Mouse (Mus musculus): ENCODE measurements around the gene Fastk. TPM values are rescaled to one million over a fixed set of nuclear protein-coding genes. Genes with fewer than 3 reads are reported as not detected.
A peak's percentile ranks its signal among the peaks of the same experiment; 100 is the strongest.

Fastk gene
- 63.3 and 91.1 TPM in 2 replicates for polyA plus RNA-seq (2011; ENCODE audit: insufficient read length, low read depth, missing spikeins)

DNA sequence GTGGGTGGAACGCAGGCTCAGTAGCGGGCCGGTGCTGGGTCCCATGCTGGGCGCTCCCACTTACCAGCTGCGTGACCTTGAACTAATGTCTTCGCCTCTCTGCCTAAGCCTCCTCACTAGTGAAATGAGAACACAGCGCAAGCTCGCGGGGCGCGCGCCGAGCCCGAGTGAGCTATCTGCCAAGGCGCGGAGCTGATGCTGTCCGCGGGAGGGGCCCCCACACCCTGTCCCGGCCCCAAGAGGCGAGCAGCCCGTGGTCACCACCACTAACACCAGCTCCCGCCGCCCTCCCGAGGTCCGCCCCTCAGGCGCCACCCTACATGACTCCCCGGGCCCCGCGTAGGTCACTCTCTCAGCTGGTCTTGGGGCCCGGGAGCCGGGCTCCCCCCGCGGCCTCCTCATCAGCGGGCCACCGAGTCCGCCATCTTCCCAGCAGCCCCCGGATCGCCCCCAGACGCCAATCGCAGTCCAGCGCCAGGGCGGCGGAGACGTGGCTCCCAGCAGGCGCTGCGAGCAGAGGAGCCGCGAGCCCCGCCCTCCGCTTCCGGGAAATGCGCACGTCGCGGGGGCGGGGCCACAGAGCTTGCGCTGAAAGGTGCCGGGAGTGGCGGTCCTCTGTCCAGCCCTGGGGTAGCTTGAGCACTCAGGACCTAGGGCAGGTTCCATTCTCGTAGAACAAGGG, at the start of gene Fastk:
Gene Fastk (minus strand): TSS at position 542 of the 682 bp plus-strand sequence.
- Histone ChIP-seq H3K27ac (ENCODE audit: insufficient read depth, low read length) (peak within 1 kb of the TSS; percentile 55), H3K4me3 (ENCODE audit: insufficient read depth, low read length) (peak within 1 kb of the TSS; percentile 75), H3K4me1 (ENCODE audit: control insufficient read depth, insufficient read depth, low read length) (peaks cover 4% of the 10 kb centered on the region; the same call in 1 of the 2 replicates)
- TF ChIP-seq POLR2A (IDR thresholded peaks at IDR 0.05; ENCODE audit: low read depth, low read length) (no peak; the same call in none of the 2 replicates), CTCF (IDR thresholded peaks at IDR 0.05; ENCODE audit: borderline replicate concordance, insufficient read depth, low read length) (no peak)

DNA sequence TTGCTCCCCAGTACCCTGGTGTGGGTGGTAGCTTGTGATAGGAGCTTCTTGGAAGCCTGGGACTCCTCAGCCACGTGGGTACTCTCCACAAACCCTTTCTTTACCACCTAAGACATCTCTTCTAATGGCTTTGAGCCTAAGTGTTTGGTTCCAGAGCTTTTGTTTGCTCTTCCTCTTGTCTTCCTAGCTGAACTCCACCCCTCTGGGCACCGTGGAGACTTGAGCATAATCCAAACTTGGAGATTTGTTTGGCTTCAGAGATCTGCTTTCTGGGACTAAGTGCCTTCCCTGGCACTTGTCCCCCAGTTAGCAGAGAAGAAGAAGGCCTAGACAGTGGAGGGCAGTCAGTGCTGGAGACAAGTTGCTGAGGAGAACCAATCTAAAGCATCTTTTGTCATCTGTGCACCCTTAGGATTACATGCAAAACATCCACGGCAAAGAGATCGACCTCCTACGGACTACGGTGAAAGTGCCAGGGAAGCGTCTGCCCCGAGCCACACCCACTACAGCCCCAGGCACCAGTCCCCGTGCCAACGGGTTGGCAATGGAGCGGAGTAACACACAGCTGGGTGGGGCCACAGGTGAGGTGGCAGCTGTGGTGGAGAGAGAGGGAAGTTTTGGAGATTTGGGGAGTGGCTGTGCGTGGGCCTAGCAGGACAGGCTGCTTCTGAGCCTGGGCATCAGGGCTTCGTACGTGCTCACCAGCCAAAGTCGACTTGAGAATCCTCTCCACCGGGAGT, 47.6 kb upstream of the Fastk start:
- TF ChIP-seq CTCF (IDR thresholded peaks at IDR 0.05; ENCODE audit: borderline replicate concordance, insufficient read depth, low read length) (no peak), POLR2A (IDR thresholded peaks at IDR 0.05; ENCODE audit: low read depth, low read length) (no peak)
- Histone ChIP-seq H3K27ac (ENCODE audit: insufficient read depth, low read length) (no peak overlapping the region), H3K4me3 (ENCODE audit: insufficient read depth, low read length) (no peak overlapping the region), H3K4me1 (ENCODE audit: control insufficient read depth, insufficient read depth, low read length) (no peaks in the 10 kb centered on the region)

DNA sequence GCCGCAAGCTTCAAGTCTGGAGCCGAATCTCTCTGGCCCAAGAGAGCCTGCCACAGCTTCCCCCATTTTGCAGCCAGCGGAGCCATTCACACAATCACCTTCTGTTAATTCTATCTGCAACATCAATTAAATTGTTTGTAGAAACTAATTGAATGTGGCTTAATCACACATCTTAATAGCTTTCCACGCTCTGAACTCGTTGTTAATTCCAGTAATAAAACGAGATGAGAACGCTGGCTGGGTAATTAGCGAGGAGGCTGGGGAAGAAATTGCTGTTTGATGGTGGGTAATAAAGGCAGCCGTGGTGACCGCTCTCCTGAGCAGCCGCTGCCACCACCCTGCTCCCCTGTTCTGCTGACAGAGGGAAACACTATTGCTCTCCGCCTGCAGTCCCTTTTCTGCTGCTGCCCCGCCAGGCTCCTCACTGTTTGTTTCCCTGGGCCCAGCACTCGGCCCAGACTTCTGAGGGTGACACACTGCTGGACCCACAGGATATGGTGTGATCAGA, 45.4 kb upstream of the Fastk start:
- no peak for TF ChIP-seq CTCF (IDR thresholded peaks at IDR 0.05; ENCODE audit: borderline replicate concordance, insufficient read depth, low read length)
- no peak for TF ChIP-seq POLR2A (IDR thresholded peaks at IDR 0.05; ENCODE audit: low read depth, low read length)
- Histone ChIP-seq H3K4me3 (ENCODE audit: insufficient read depth, low read length) (no peak overlapping the region), H3K27ac (ENCODE audit: insufficient read depth, low read length) (no peak overlapping the region)

DNA sequence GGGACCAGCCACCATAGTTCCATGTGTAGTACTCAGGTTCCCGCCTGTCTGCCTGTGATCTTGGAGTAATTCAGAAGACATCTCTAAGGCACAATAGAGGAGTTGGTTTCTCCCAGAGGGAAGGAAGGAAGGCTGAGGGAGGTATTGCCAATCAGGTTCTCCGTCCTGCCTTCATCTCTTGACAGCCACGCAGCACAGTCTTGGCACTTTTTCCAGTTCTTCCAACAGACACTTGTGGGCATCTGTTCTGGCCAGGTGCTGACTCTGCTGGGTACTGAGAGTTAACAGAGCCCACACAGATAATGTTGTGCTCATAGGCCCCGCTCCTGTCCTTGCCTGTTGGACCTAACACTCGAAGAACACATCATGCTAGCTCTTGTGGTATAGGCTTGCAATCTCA, 41.7 kb upstream of the Fastk start:
- TF ChIP-seq POLR2A (IDR thresholded peaks at IDR 0.05; ENCODE audit: low read depth, low read length) (no peak), CTCF (IDR thresholded peaks at IDR 0.05; ENCODE audit: borderline replicate concordance, insufficient read depth, low read length) (no peak)
- no peak overlapping the region for H3K4me3 ChIP-seq (ENCODE audit: insufficient read depth, low read length)
- no peak overlapping the region for H3K27ac ChIP-seq (ENCODE audit: insufficient read depth, low read length)
- peaks cover 2% of the 10 kb centered on the region; the same call in 1 of the 2 replicates for H3K4me1 ChIP-seq (ENCODE audit: control insufficient read depth, insufficient read depth, low read length)

More for the DNA sequence above, 45.4 kb upstream of the Fastk start:
- peaks cover 2% of the 10 kb centered on the region; the same call in 1 of the 2 replicates for H3K4me1 ChIP-seq (ENCODE audit: control insufficient read depth, insufficient read depth, low read length)

DNA sequence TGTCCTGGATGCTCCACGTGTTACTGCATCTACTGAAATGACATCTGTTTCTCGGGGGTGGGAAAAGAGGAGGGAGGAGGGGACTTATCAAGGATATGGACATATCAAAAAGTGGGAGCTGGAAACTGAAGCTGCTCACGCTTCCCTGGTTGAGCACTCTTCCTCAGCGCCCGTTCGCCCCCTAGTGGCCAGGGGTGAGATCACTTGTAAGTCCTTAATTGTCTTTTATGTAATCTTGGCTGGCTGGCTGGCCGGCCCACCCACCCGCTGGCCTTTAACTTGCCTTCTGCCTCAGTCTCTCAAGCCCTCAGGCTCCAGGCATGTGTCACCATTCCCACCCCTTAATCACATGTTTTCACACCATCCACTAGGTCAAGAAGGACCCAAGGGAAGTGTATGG, 41.0 kb upstream of the Fastk start:
- no peak overlapping the region for H3K4me3 ChIP-seq (ENCODE audit: insufficient read depth, low read length)
- peak; percentile 78 for TF ChIP-seq CTCF (IDR thresholded peaks at IDR 0.05; ENCODE audit: borderline replicate concordance, insufficient read depth, low read length)
- TF ChIP-seq POLR2A (IDR thresholded peaks at IDR 0.05; ENCODE audit: low read depth, low read length) = no peak
- H3K27ac ChIP-seq (ENCODE audit: insufficient read depth, low read length) = no peak overlapping the region
- H3K4me1 ChIP-seq (ENCODE audit: control insufficient read depth, insufficient read depth, low read length) = peaks cover 2% of the 10 kb centered on the region; the same call in 1 of the 2 replicates

DNA sequence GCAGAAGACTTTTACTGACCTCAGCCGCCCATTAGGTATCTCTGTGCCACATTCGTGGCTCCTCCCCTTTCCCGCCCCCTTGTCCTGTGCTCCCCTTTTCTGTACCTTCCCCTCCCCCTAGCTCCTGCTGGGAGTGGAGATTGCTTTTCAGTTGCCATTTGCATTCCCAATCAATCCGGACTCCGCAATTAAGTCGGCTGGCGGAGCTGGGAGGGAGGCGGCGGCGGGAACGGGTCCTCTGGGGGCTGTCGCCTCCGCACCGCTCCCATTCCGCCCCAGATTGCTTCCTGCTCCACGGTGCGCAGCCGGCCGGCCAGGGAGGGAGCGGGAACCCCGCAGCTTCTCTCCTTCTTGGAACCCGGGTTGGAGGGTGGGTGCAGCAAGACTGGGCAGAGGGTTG, 39.9 kb upstream of the Fastk start:
- Histone ChIP-seq H3K27ac (ENCODE audit: insufficient read depth, low read length) (no peak overlapping the region), H3K4me3 (ENCODE audit: insufficient read depth, low read length) (no peak overlapping the region), H3K4me1 (ENCODE audit: control insufficient read depth, insufficient read depth, low read length) (peaks cover 2% of the 10 kb centered on the region; the same call in 1 of the 2 replicates)
- TF ChIP-seq CTCF (IDR thresholded peaks at IDR 0.05; ENCODE audit: borderline replicate concordance, insufficient read depth, low read length) = no peak
- TF ChIP-seq POLR2A (IDR thresholded peaks at IDR 0.05; ENCODE audit: low read depth, low read length) = no peak

DNA sequence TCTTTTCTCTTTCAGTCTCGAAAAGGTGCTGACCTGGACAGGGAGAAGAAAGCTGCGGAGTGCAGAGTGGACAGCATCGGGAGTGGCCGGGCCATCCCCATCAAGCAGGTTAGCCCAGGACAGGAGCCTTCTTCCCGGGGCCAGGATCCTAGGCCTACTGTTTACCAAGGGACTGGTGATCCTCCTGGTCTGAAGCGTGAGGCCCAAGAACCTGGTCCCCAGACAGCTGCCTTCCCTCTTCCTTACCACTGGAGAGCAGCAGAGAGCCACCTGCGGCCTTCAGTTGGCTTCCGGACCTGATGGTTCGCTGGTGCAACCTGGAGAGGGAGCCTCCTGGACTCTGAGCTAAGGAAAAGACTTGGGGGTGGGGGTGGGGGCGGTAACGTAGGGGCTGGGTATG, 38.2 kb upstream of the Fastk start:
- peak; percentile 79 for TF ChIP-seq CTCF (IDR thresholded peaks at IDR 0.05; ENCODE audit: borderline replicate concordance, insufficient read depth, low read length)
- no peak for TF ChIP-seq POLR2A (IDR thresholded peaks at IDR 0.05; ENCODE audit: low read depth, low read length)
- Histone ChIP-seq H3K27ac (ENCODE audit: insufficient read depth, low read length) (no peak overlapping the region), H3K4me3 (ENCODE audit: insufficient read depth, low read length) (no peak overlapping the region), H3K4me1 (ENCODE audit: control insufficient read depth, insufficient read depth, low read length) (peaks cover 2% of the 10 kb centered on the region; the same call in 1 of the 2 replicates)

DNA sequence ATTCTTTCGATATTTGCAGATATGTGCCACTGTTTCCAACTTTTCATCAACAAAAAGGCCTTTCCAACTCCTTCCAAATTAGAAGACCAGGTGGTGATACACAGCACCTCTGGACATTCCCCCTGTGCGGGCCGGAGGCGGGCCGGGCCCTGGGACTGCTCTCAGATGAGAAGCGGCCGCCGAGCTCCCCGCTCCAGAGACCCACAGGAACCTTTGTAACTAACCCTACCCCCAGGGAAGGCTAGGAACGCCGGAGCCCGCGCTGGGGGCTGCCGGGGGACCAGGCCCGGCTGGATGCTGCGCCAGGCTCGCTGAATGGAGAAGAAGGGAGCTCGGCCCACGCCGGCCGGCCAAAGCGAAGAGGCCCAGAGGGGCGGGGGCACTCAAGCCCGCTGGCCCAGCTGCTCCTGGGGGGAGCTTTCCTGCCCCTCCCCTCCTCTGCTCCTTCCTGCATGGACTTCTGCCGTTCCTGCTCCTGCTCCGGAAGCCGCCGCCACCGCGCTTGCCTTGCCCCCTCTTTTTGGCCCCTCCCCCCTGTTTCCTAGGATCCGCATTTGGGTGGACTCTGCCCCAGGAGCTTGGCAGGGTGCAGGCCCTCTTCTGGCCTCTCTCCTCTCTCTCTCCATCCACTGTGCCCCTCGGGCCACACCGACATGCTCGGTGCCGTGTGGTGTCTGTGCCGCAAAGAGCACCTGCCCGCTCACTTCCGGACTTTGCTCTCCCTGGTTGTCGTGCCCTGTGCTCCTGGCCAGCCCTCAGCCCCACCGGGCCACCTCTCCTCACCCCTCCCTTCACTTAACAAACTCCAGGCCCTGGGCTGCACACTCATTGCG, 37.4 kb upstream of the Fastk start:
- TF ChIP-seq POLR2A (IDR thresholded peaks at IDR 0.05; ENCODE audit: low read depth, low read length) = no peak
- TF ChIP-seq CTCF (IDR thresholded peaks at IDR 0.05; ENCODE audit: borderline replicate concordance, insufficient read depth, low read length) = no peak
- no peak overlapping the region for H3K4me3 ChIP-seq (ENCODE audit: insufficient read depth, low read length)
- H3K4me1 ChIP-seq (ENCODE audit: control insufficient read depth, insufficient read depth, low read length) = peaks cover 2% of the 10 kb centered on the region; the same call in 1 of the 2 replicates
- no peak overlapping the region for H3K27ac ChIP-seq (ENCODE audit: insufficient read depth, low read length)

DNA sequence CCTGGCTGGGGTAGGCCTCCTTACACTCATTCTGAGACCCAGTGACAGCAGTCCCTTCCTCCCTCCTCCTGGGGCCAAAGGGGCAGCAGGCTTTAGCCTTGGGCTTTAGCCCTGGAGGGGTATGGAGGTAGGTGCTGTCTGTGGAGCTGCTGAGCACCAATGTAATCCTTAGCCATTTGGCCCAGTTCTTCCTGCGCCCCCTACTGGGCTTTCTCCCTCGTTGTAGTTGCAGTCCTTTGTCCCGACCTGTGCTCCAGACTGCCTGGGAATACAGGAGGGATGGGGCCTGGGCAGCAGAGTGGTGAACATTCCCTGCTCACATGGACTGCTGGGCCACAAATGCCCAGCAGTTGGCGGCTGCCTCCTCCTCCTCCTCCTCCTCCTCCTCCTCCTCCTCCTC, 36.6 kb upstream of the Fastk start:
- no peak overlapping the region for H3K27ac ChIP-seq (ENCODE audit: insufficient read depth, low read length)
- H3K4me1 ChIP-seq (ENCODE audit: control insufficient read depth, insufficient read depth, low read length) = peaks cover 2% of the 10 kb centered on the region; the same call in 1 of the 2 replicates
- no peak overlapping the region for H3K4me3 ChIP-seq (ENCODE audit: insufficient read depth, low read length)
- no peak for TF ChIP-seq POLR2A (IDR thresholded peaks at IDR 0.05; ENCODE audit: low read depth, low read length)
- TF ChIP-seq CTCF (IDR thresholded peaks at IDR 0.05; ENCODE audit: borderline replicate concordance, insufficient read depth, low read length) = peak; percentile 51; the same call in 1 of the 2 replicates
